In genomic region chr14:48120752-48121528, GRCm38 (mm10) we compare ENCODE assay signal across 8 mouse cellular contexts. TPM values are rescaled to one million over a fixed set of nuclear protein-coding genes. Genes with fewer than 3 reads are reported as not detected.
DNase-seq lines count a peak whose midpoint lies in the region; ATAC-seq lines count a peak whose summit lies in the region.

Gene Peli2, plus strand, starts transcription at chr14:48120823.

- peak within 1 kb of the TSS; percentile 84 for H3K9ac ChIP-seq in hindbrain, embryonic 14.5 days

- peak within 1 kb of the TSS; percentile 85 for H3K27ac ChIP-seq in hindbrain, embryonic 14.5 days

- H3K4me1 ChIP-seq in hindbrain, embryonic 14.5 days (replicated peaks; ENCODE audit: control insufficient read depth, insufficient read depth, low read length): peaks cover 58% of the 10 kb centered on the region

- H3K27me3 ChIP-seq in hindbrain, embryonic 14.5 days (ENCODE audit: control insufficient read depth, insufficient read depth, low read length): no peaks in the 10 kb centered on the region

- 1% methylated on average over 66 of the region's 117 CpGs for WGBS in hindbrain, embryonic 14.5 days

- H3K36me3 ChIP-seq in hindbrain, embryonic 14.5 days (replicated peaks; ENCODE audit: control insufficient read depth, insufficient read depth): no peaks in the 10 kb centered on the region

- peak within 1 kb of the TSS; percentile 95 for H3K4me2 ChIP-seq in hindbrain, embryonic 14.5 days (replicated peaks)

- peak within 1 kb of the TSS; percentile 79 for H3K4me3 ChIP-seq in hindbrain, embryonic 14.5 days (replicated peaks; ENCODE audit: low read length)

- H3K9me3 ChIP-seq in hindbrain, embryonic 14.5 days (ENCODE audit: control insufficient read depth, low read length): no peaks in the 10 kb centered on the region

- ATAC-seq in common myeloid progenitor, adult 5-6 weeks (replicated peaks; ENCODE audit: low read depth, poor library complexity, severe bottlenecking): peak; percentile 76
- ATAC-seq in hindbrain, embryonic 14.5 days (ENCODE audit: low FRiP score): peak; percentile 86

- peak; percentile 87 for DNase-seq in adrenal gland, adult 2 months
- DNase-seq in gastrocnemius, adult 8-10 months (ENCODE audit: low spot score in 2 of 2): peak; percentile 45 to 50
- DNase-seq in hindbrain, embryonic 14.5 days (ENCODE audit: low spot score): peak; percentile 74
- peak; percentile 71 to 74 for DNase-seq in layer of hippocampus, postnatal 36 days
- DNase-seq in lung, postnatal 10 days: peak; percentile 83
- peak; percentile 71 for DNase-seq in retina, embryonic 14.5 days (ENCODE audit: low spot score)
- peak; percentile 79 for DNase-seq in yolk sac, embryonic 10.5 days (ENCODE audit: low spot score)

RNA-seq across cellular contexts. Expression of gene Peli2, which starts in this region (rescaled TPM):
- 10 to 100 TPM; 26.6 to 30.2 TPM for total RNA-seq in adrenal gland, adult 2 months (2021)
- polyA plus RNA-seq in adrenal gland, adult 2 months (2012; rRNA removed): 7.5 and 8.1 TPM in 2 replicates
- 8.6 and 15.1 TPM in 2 replicates for total RNA-seq in common myeloid progenitor, adult 5-6 weeks (2017)
- total RNA-seq in gastrocnemius, adult 8-10 months (2022): 10 to 100 TPM in 2 of 4 experiments, 1 to 10 TPM in 2; 8.3 to 15.3 (median 11.4) TPM
- 8.9 and 10.0 TPM in 2 replicates for polyA plus RNA-seq in hindbrain, embryonic 14.5 days (2014; fragmentation: Nextera tagmentation; extraction: Ambion mirVana)
- total RNA-seq in layer of hippocampus, postnatal 36 days (2021): 10 to 100 TPM; 15.4 to 27.4 TPM

Comparison
In these comparisons a context has a peak if more than half of its experiments do, and no peak if none do; other contexts are left out.
1. Peak in every context shown above with its lines: DNase-seq, ATAC-seq, H3K4me3 ChIP-seq and H3K27ac ChIP-seq.